Mouse (Mus musculus) layer of hippocampus, adult 2 months (tissue): ENCODE results near the gene Krt42. TPM values are rescaled to one million over a fixed set of nuclear protein-coding genes. Genes with fewer than 3 reads are reported as not detected.
"Not testable (repeated sequence)": the region's sequence is repeated elsewhere in the genome, so short reads cannot be mapped to it uniquely, and the experiment has no call there.

Experiments
- DNase-seq, 2 experiments: peaks; one replicate each; pipeline ENCODE4 v3.0.0; 2022; ENCODE audit warnings: low spot score in 2 of 2
- H3K27ac ChIP-seq: fragments of 200-600 bp; 2 replicates; pipeline ENCODE4 v1.8.1; 2022
- H3K4me3 ChIP-seq: fragments of 200-600 bp; 2 replicates; pipeline ENCODE4 v1.8.1; 2022; ENCODE audit warnings: mild to moderate bottlenecking
- CTCF ChIP-seq: fragments of 200-600 bp; conservative IDR thresholded peaks from 2 replicates; pipeline ENCODE4 v1.8.1; 2022; ENCODE audit warnings: antibody characterized with exemption, mild to moderate bottlenecking, moderate library complexity
- total RNA-seq, 2 experiments: library from RNA; stranded (reverse); gene quantifications; 2 replicates each; pipeline ENCODE4 v1.2.3; 2021

Krt42 gene
- total RNA-seq, 2 experiments from 2014 or later: not detected

DNA sequence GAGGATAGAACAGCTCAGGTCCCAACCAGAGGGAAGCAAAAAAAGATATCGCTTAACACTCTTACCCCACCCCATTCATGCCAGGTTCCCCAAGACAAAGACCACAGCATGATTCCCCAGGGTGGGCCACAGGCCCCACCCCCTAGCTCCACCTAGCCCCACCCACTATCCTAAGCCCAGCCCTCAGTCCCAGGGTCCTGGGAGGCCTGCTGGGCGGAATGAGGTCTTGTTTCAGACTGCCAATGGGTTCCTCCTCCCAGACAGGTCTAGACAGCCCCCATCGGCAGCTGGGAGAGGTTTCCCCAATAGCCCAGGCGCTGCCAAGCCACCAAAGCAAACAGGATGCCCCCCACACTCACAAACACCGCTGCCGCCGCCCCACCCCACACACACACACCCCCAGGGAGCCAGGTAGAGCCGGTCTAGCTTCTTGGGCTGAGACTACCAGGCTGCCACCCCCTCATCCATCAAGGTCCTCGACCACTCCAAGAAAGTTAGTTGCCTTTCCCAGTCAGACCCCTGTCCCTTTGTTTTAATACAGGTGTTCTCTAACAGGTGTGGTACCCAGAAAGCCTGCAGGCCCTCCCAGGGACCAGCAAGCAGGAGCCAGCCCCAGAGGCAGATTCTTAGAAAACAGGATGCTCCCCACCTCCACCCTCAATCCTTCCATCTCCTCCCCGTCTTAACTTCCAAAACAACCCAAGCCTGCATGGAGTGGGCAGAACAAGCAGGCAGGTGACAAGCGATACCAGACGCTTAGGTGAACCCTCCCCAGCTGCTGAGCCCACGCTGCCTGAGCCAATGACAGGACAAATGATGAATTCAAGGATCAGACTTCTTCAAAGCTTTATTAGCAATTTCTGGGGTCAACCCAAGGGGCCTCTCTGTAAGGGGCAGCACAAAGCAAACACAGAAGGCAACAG, 7.4 kb downstream of the Krt42 start:
- Histone ChIP-seq H3K4me3 (no peak overlapping the region), H3K27ac (no peak overlapping the region)
- DNase-seq: no peak
- TF ChIP-seq CTCF: no peak

GRCm38 (mm10) chr11:100261235-100261605, 8.5 kb downstream of the Krt42 start:
- no peak for DNase-seq
- Histone ChIP-seq H3K4me3 (no peak overlapping the region), H3K27ac (no peak overlapping the region)
- no peak for TF ChIP-seq CTCF

DNA sequence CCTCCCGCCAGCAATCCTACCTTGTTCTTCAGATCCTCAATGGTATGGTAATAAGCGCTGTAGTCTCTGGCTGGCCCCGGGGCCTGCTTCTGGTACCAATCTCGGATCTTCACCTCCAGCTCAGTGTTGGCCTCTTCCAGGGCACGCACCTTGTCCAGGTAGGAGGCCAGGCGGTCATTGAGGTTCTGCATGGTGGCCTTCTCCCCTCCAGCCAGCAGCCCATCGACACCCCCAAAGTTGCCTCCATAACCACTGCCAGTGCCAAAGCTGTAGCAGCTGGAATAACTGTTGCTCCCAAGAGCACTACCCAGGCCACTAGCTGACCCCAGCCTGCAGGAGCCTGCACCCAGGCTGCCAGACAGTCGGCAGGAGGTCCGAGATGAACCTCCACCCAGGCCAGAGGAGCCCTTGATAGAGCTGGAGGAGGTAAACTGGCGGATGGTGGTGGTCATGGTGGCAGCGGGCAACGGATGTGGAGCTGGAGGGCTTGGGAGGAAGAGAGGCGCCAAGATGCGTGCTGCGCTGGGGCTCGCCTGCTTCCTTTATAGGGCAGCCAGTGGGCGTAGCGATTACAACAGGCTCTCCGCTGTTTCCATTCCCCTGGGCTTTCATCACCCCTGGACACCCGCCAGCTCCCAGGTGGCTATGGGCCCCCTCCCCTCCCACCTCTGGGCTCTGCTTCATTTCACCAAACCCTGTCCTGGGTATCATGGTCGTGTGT, 9.0 kb downstream of the Krt42 start, which contains the start of gene Krt17:
Gene Krt17, minus strand, starts transcription at position 516 of the 721 bp plus-strand sequence.
- no peak for TF ChIP-seq CTCF
- no peak for DNase-seq
- Histone ChIP-seq H3K4me3 (no peak within 1 kb of the TSS), H3K27ac (no peak within 1 kb of the TSS)

DNA sequence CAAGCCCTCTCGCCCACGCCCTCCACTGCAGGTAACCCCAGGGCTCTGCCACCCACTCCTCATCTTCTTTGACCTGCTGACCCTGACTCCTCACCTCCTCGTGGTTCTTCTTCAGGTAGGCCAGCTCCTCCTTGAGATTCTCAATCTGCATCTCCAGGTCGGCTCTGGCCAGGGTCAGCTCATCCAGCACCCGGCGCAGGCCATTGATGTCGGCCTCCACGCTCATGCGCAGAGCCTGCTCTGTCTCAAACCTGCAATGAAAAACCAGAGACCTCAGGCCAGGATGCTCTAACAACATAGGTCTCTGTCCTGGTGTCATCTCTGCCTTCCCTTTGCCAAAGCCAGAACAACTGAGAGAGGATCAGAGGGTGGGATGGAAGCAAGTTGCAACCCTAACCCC, 10.6 kb downstream of the Krt42 start:
- H3K27ac ChIP-seq: no peak overlapping the region
- DNase-seq: no peak
- H3K4me3 ChIP-seq: no peak overlapping the region
- TF ChIP-seq CTCF: no peak

GRCm38 (mm10) chr11:100257967-100258366, 11.7 kb downstream of the Krt42 start:
- Histone ChIP-seq H3K4me3 (no peak overlapping the region), H3K27ac (no peak overlapping the region)
- TF ChIP-seq CTCF: no peak
- DNase-seq: no peak

GRCm38 (mm10) chr11:100255514-100255913, 14.2 kb downstream of the Krt42 start:
- TF ChIP-seq CTCF: no peak
- no peak for DNase-seq
- Histone ChIP-seq H3K4me3 (no peak overlapping the region), H3K27ac (no peak overlapping the region)

- no peak for DNase-seq
- H3K4me3 ChIP-seq: no peak overlapping the region
- no peak overlapping the region for H3K27ac ChIP-seq
- no peak for TF ChIP-seq CTCF
Measured at GRCm38 (mm10) chr11:100254360-100255090, 15.1 kb downstream of the Krt42 start.

DNA sequence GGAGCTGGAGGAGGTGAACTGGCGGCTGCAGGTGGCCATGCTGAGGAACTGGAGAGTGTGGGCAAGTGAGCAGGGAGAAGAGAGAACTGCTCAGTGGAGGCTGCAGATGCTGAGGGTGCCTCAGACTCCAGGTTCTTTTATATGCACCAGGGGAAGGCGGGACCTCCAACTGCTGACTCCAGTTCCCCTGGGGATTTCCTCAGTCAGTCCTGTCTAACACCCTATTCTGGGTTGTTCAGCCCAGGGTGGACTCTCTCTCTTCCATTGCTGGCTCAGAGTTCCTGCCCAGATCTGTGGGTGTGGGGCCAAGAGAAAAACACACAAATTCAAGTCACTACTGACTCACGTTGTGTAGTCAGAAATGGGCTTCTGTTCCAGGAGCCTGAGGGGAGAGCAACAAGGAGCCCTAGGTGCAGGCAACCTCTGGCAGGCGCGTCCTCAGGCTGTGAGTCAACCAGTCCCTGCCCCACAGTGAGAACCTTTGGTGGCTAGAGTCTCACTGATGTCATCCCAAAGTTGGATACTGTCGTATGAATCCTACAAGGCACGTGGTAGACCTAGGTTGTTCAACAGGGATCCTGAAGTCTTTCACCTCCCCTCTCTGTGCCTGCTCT, 20.7 kb downstream of the Krt42 start, which contains the start of gene Krt16:
Gene Krt16, minus strand, starts transcription at position 51 of the 614 bp plus-strand sequence.
- no peak for TF ChIP-seq CTCF
- Histone ChIP-seq H3K27ac (no peak within 1 kb of the TSS), H3K4me3 (no peak within 1 kb of the TSS)
- no peak for DNase-seq

GRCm38 (mm10) chr11:100246471-100246870, 23.2 kb downstream of the Krt42 start:
- not testable (repeated sequence) for H3K27ac ChIP-seq, H3K4me3 ChIP-seq, DNase-seq

DNA sequence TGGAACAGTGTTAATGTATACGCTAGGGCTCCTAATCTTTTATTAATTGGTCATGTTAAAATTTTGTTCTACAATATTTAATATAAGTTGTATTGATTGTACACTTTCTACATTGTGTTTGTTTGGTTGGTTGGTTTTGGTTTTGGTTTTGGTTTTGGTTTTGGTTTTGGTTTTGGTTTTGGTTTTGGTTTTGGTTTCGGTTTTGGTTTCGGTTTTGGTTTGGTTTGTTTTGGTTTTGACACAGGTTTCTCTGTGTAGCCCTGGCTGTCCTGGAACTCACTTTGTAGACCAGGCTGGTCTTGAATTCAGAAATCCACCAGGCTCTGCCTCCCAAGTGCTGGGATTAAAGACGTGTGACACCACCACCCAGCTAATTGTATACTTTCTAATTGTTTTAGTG, 29.4 kb downstream of the Krt42 start:
- not testable (repeated sequence) for H3K4me3 ChIP-seq, H3K27ac ChIP-seq, DNase-seq

DNA sequence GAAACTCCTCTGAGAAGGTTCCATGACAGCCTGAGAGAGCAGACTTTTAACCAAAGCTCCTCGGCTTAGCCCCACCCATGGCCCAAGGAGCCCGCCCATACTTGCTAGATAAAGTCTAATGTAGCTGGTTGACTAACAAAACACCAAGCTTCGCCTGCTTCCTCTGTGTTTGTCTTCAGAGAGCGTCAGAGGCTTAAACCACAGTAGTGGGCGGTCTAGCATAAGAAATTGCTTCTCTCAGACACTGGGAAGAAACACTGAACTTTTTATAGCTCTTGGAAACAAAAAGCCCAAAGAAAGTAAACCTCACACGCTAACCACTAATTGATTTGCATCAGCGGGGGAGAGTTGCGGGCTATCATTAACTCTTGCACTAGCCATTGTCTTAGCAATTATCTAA, 47.9 kb downstream of the Krt42 start:
- TF ChIP-seq CTCF: no peak
- Histone ChIP-seq H3K27ac (no peak overlapping the region), H3K4me3 (no peak overlapping the region)
- no peak for DNase-seq

DNA sequence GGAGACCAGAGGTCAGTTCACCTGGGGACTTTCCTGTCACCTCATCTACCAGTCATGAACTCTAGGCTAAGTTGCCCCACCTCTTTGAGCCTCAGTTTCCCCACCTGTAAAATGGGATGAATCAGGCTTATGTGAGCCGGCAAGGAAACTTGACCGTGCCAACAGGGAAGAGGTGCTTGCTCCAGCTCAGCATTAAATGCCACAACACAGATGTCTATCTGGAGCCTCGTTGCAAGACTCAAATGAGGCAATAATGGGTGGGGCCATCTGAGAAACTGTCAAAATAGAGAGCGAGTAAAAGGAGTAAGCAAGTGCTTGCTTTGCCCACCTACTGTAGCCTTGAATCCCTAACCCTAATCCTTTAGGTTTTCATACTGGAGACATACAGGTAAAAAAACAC, 50.4 kb downstream of the Krt42 start:
- H3K4me3 ChIP-seq: no peak overlapping the region
- no peak for TF ChIP-seq CTCF
- no peak for DNase-seq
- H3K27ac ChIP-seq: no peak overlapping the region

Other genes starting within 250 kb of the Krt42 start
- gene Krt33b, start 240.0 kb downstream of the Krt42 start, total RNA-seq: not detected
- gene Krt34, start 228.3 kb downstream of the Krt42 start, total RNA-seq: not detected
- gene Krt31, start 219.3 kb downstream of the Krt42 start, total RNA-seq: not detected
- not detected for gene Krt32, start 181.6 kb downstream of the Krt42 start, total RNA-seq
- not detected for gene Krt35, start 173.6 kb downstream of the Krt42 start, total RNA-seq
- gene Krt36, start 164.2 kb downstream of the Krt42 start, total RNA-seq: not detected
- gene Krt13, start 148.3 kb downstream of the Krt42 start, total RNA-seq: not detected
- gene Krt15, start 133.9 kb downstream of the Krt42 start, total RNA-seq: under 1 TPM in 1 of 2 experiments, not detected in 1; 0.77 TPM
- gene Krt19, start 121.2 kb downstream of the Krt42 start, total RNA-seq: not detected
- 1 to 10 TPM; 3.6 to 3.7 TPM for gene Krt9, start 76.6 kb downstream of the Krt42 start, total RNA-seq
- not detected for gene Krt14, start 62.3 kb downstream of the Krt42 start, total RNA-seq
- gene Krt16, start 21.0 kb downstream of the Krt42 start, total RNA-seq: not detected
- not detected for gene Krt17, start 8.8 kb downstream of the Krt42 start, total RNA-seq
- gene Eif1, start 50.0 kb upstream of the Krt42 start, total RNA-seq: 100 to 1,000 TPM; 713 to 750 TPM
- gene Gast, start 64.5 kb upstream of the Krt42 start, total RNA-seq: not detected
- gene Hap1, start 86.3 kb upstream of the Krt42 start, total RNA-seq: 100 to 1,000 TPM; 169 to 174 TPM
- 10 to 100 TPM; 34.1 to 35.6 TPM for gene Jup, start 127.9 kb upstream of the Krt42 start, total RNA-seq
- 1 to 10 TPM; 9.4 to 9.5 TPM for gene P3h4, start 145.0 kb upstream of the Krt42 start, total RNA-seq
- 1 to 10 TPM; 4.4 to 5.8 TPM for gene Fkbp10, start 145.8 kb upstream of the Krt42 start, total RNA-seq
- gene Nt5c3b, start 171.9 kb upstream of the Krt42 start, total RNA-seq: 10 to 100 TPM; 58.4 to 58.7 TPM
- gene Klhl10, start 172.0 kb upstream of the Krt42 start, total RNA-seq: 1 to 10 TPM in 1 of 2 experiments, under 1 TPM in 1; 0.64 to 1.4 TPM
- gene Klhl11, start 202.9 kb upstream of the Krt42 start, total RNA-seq: 100 to 1,000 TPM; 119 to 121 TPM